Mouse (Mus musculus): ENCODE data around the gene Trim65. TPM values are rescaled to one million over a fixed set of nuclear protein-coding genes. Genes with fewer than 3 reads are reported as not detected.

The Trim65 gene
- polyA plus RNA-seq, 1 experiment from 2014 or later: 0.97 TPM

GRCm38 (mm10) chr11:116117241-116117640 is 13.7 kb downstream of the Trim65 start:
- DNase-seq (ENCODE audit: low spot score) (no peak), ATAC-seq (no peak)
- Histone ChIP-seq H3K36me3 (ENCODE audit: control insufficient read depth, insufficient read depth, low read length) (no peaks in the 10 kb centered on the region), H3K27me3 (replicated peaks; ENCODE audit: control insufficient read depth, insufficient read depth, low read length) (no peaks in the 10 kb centered on the region), H3K9me3 (replicated peaks; ENCODE audit: control insufficient read depth, low read length) (no peaks in the 10 kb centered on the region), H3K4me1 (ENCODE audit: control insufficient read depth, insufficient read depth, low read length) (no peaks in the 10 kb centered on the region), H3K9ac (ENCODE audit: low read length) (no peak overlapping the region), H3K4me2 (ENCODE audit: low read length) (no peak overlapping the region), H3K4me3 (ENCODE audit: low read depth, low read length) (no peak overlapping the region), H3K27ac (ENCODE audit: low read depth, low read length) (no peak overlapping the region)
- WGBS: 73% methylated on average over 12 of the region's 12 CpGs

- peaks cover 51% of the 10 kb centered on the region for H3K27me3 ChIP-seq (replicated peaks; ENCODE audit: control insufficient read depth, insufficient read depth, low read length)
- H3K4me1 ChIP-seq (ENCODE audit: control insufficient read depth, insufficient read depth, low read length): peaks cover 2% of the 10 kb centered on the region; the same call in 1 of the 2 replicates
- H3K9ac ChIP-seq (ENCODE audit: low read length): no peak overlapping the region
- no peak overlapping the region for H3K27ac ChIP-seq (ENCODE audit: low read depth, low read length)
- H3K4me2 ChIP-seq (ENCODE audit: low read length): no peak overlapping the region
- H3K36me3 ChIP-seq (ENCODE audit: control insufficient read depth, insufficient read depth, low read length): no peaks in the 10 kb centered on the region
- H3K4me3 ChIP-seq (ENCODE audit: low read depth, low read length): no peak overlapping the region
- WGBS: 83% methylated on average over 19 of the region's 19 CpGs
- H3K9me3 ChIP-seq (replicated peaks; ENCODE audit: control insufficient read depth, low read length): no peaks in the 10 kb centered on the region
- DNase-seq (ENCODE audit: low spot score) (no peak), ATAC-seq (no peak)
Observed at GRCm38 (mm10) chr11:116111611-116112203, 19.2 kb downstream of the Trim65 start.

- H3K4me2 ChIP-seq (ENCODE audit: low read length): no peak overlapping the region
- no peak for ATAC-seq
- no peak for DNase-seq (ENCODE audit: low spot score)
- no peak overlapping the region for H3K4me3 ChIP-seq (ENCODE audit: low read depth, low read length)
- H3K9me3 ChIP-seq (replicated peaks; ENCODE audit: control insufficient read depth, low read length): no peaks in the 10 kb centered on the region
- H3K4me1 ChIP-seq (ENCODE audit: control insufficient read depth, insufficient read depth, low read length): peaks cover 2% of the 10 kb centered on the region
- H3K9ac ChIP-seq (ENCODE audit: low read length): no peak overlapping the region
- no peak overlapping the region for H3K27ac ChIP-seq (ENCODE audit: low read depth, low read length)
- peaks cover 56% of the 10 kb centered on the region for H3K27me3 ChIP-seq (replicated peaks; ENCODE audit: control insufficient read depth, insufficient read depth, low read length)
- no peaks in the 10 kb centered on the region for H3K36me3 ChIP-seq (ENCODE audit: control insufficient read depth, insufficient read depth, low read length)
- WGBS: 76% methylated on average over 4 of the region's 4 CpGs
Observed at GRCm38 (mm10) chr11:116111067-116111466, 19.9 kb downstream of the Trim65 start.

- H3K4me2 ChIP-seq (ENCODE audit: low read length): peak overlapping the region; percentile 40; the same call in 1 of the 2 replicates
- H3K9me3 ChIP-seq (replicated peaks; ENCODE audit: control insufficient read depth, low read length): no peaks in the 10 kb centered on the region
- DNase-seq (ENCODE audit: low spot score): no peak
- no peak overlapping the region for H3K9ac ChIP-seq (ENCODE audit: low read length)
- no peaks in the 10 kb centered on the region for H3K36me3 ChIP-seq (ENCODE audit: control insufficient read depth, insufficient read depth, low read length)
- H3K27ac ChIP-seq (ENCODE audit: low read depth, low read length): no peak overlapping the region
- WGBS: 35% methylated on average over 10 of the region's 10 CpGs
- H3K4me3 ChIP-seq (ENCODE audit: low read depth, low read length): peak overlapping the region; percentile 25; the same call in 1 of the 2 replicates
- H3K4me1 ChIP-seq (ENCODE audit: control insufficient read depth, insufficient read depth, low read length): peaks cover 2% of the 10 kb centered on the region
- no peak for ATAC-seq
- peaks cover 60% of the 10 kb centered on the region for H3K27me3 ChIP-seq (replicated peaks; ENCODE audit: control insufficient read depth, insufficient read depth, low read length)
Observed at GRCm38 (mm10) chr11:116110540-116110939, 20.4 kb downstream of the Trim65 start.

GRCm38 (mm10) chr11:116110131-116110530 is 20.8 kb downstream of the Trim65 start:
- no peak overlapping the region for H3K27ac ChIP-seq (ENCODE audit: low read depth, low read length)
- H3K4me3 ChIP-seq (ENCODE audit: low read depth, low read length): peak overlapping the region; percentile 25
- no peak for DNase-seq (ENCODE audit: low spot score)
- no peaks in the 10 kb centered on the region for H3K36me3 ChIP-seq (ENCODE audit: control insufficient read depth, insufficient read depth, low read length)
- peaks cover 60% of the 10 kb centered on the region for H3K27me3 ChIP-seq (replicated peaks; ENCODE audit: control insufficient read depth, insufficient read depth, low read length)
- H3K4me2 ChIP-seq (ENCODE audit: low read length): peak overlapping the region; percentile 40
- no peak for ATAC-seq
- peaks cover 2% of the 10 kb centered on the region for H3K4me1 ChIP-seq (ENCODE audit: control insufficient read depth, insufficient read depth, low read length)
- peak overlapping the region; percentile 29; the same call in 1 of the 2 replicates for H3K9ac ChIP-seq (ENCODE audit: low read length)
- H3K9me3 ChIP-seq (replicated peaks; ENCODE audit: control insufficient read depth, low read length): no peaks in the 10 kb centered on the region
- WGBS: under 1% methylated on average over 26 of the region's 35 CpGs

GRCm38 (mm10) chr11:116109441-116110081 is 21.4 kb downstream of the Trim65 start:
- Histone ChIP-seq H3K27me3 (replicated peaks; ENCODE audit: control insufficient read depth, insufficient read depth, low read length) (peaks cover 60% of the 10 kb centered on the region), H3K9me3 (replicated peaks; ENCODE audit: control insufficient read depth, low read length) (no peaks in the 10 kb centered on the region), H3K36me3 (ENCODE audit: control insufficient read depth, insufficient read depth, low read length) (no peaks in the 10 kb centered on the region), H3K4me2 (ENCODE audit: low read length) (peak overlapping the region; percentile 40), H3K27ac (ENCODE audit: low read depth, low read length) (no peak overlapping the region), H3K9ac (ENCODE audit: low read length) (peak overlapping the region; percentile 29), H3K4me3 (ENCODE audit: low read depth, low read length) (peak overlapping the region; percentile 25), H3K4me1 (ENCODE audit: control insufficient read depth, insufficient read depth, low read length) (peaks cover 3% of the 10 kb centered on the region)
- DNase-seq (ENCODE audit: low spot score) (no peak), ATAC-seq (no peak)
- 2% methylated on average over 54 of the region's 70 CpGs for WGBS

- WGBS: 3% methylated on average over 23 of the region's 23 CpGs
- Histone ChIP-seq H3K9ac (ENCODE audit: low read length) (no peak overlapping the region), H3K36me3 (ENCODE audit: control insufficient read depth, insufficient read depth, low read length) (no peaks in the 10 kb centered on the region), H3K9me3 (replicated peaks; ENCODE audit: control insufficient read depth, low read length) (no peaks in the 10 kb centered on the region), H3K4me3 (ENCODE audit: low read depth, low read length) (no peak overlapping the region), H3K4me1 (ENCODE audit: control insufficient read depth, insufficient read depth, low read length) (peaks cover 8% of the 10 kb centered on the region), H3K27ac (ENCODE audit: low read depth, low read length) (no peak overlapping the region), H3K27me3 (replicated peaks; ENCODE audit: control insufficient read depth, insufficient read depth, low read length) (peaks cover 60% of the 10 kb centered on the region), H3K4me2 (ENCODE audit: low read length) (peak overlapping the region; percentile 40)
- ATAC-seq: no peak
- no peak for DNase-seq (ENCODE audit: low spot score)
Observed at GRCm38 (mm10) chr11:116108464-116109137, 22.3 kb downstream of the Trim65 start.

- Histone ChIP-seq H3K9me3 (replicated peaks; ENCODE audit: control insufficient read depth, low read length) (no peaks in the 10 kb centered on the region), H3K4me1 (ENCODE audit: control insufficient read depth, insufficient read depth, low read length) (peaks cover 12% of the 10 kb centered on the region), H3K4me2 (ENCODE audit: low read length) (no peak overlapping the region), H3K4me3 (ENCODE audit: low read depth, low read length) (0 out of 2 replicates have a peak overlapping the region, but pooled peaks have one; percentile 4), H3K27ac (ENCODE audit: low read depth, low read length) (no peak overlapping the region), H3K27me3 (replicated peaks; ENCODE audit: control insufficient read depth, insufficient read depth, low read length) (peaks cover 60% of the 10 kb centered on the region), H3K9ac (ENCODE audit: low read length) (no peak overlapping the region), H3K36me3 (ENCODE audit: control insufficient read depth, insufficient read depth, low read length) (no peaks in the 10 kb centered on the region)
- no peak for DNase-seq (ENCODE audit: low spot score)
- WGBS: 9% methylated on average over 19 of the region's 19 CpGs
- ATAC-seq: no peak
Observed at GRCm38 (mm10) chr11:116107777-116108285, 23.1 kb downstream of the Trim65 start.

Measured in forebrain, embryonic 14.5 days (tissue).